ENCODE assay signal across 10 mouse cellular contexts in genomic region chr2:181044001-181044400, GRCm38 (mm10). TPM values are rescaled to one million over a fixed set of nuclear protein-coding genes. Genes with fewer than 3 reads are reported as not detected.
DNase-seq lines count a peak whose midpoint lies in the region; ATAC-seq lines count a peak whose summit lies in the region.
"Had no signal": no experiment of that assay in that cellular context is flagged by ENCODE, and none has a peak within 500 bp of the region (broad histone marks: within the 10 kb centered on the region; RNA-seq: fewer than 3 reads in every experiment).

No protein-coding gene starts in this region.

- DNase-seq in forebrain, embryonic 11.5 days (ENCODE audit: low spot score) = peak; percentile 59
- DNase-seq in retina, embryonic 14.5 days (ENCODE audit: low spot score) = peak; percentile 77
- no peak for DNase-seq in layer of hippocampus, postnatal 10 days (ENCODE audit: low spot score in 2 of 2)
- DNase-seq in left cerebral cortex, postnatal 14 days (ENCODE audit: low spot score in 2 of 2) = no peak

- intact Hi-C loops in left cerebral cortex, postnatal 14 days (cut with DNase I) = no loop called here

- peak overlapping the region; percentile 57; the same call in 1 of the 2 replicates for H3K27ac ChIP-seq in forebrain, embryonic 11.5 days (ENCODE audit: low read depth, low read length)
- H3K27ac ChIP-seq in forebrain, embryonic 16.5 days (ENCODE audit: low read length) = no peak overlapping the region
- H3K27ac ChIP-seq in liver, embryonic 16.5 days (ENCODE audit: low read length) = peak overlapping the region; percentile 26; the same call in 1 of the 2 replicates
- no peak overlapping the region for H3K27ac ChIP-seq in liver, embryonic 12.5 days
- H3K27ac ChIP-seq in hindbrain, embryonic 13.5 days = peak overlapping the region; percentile 81
- H3K27ac ChIP-seq: embryonic facial prominence, embryonic 12.5 days had no signal

- peaks cover 30% of the 10 kb centered on the region for H3K4me1 ChIP-seq in forebrain, embryonic 11.5 days (replicated peaks; ENCODE audit: control insufficient read depth, insufficient read depth, low read length)
- peaks cover 26% of the 10 kb centered on the region for H3K4me1 ChIP-seq in forebrain, embryonic 16.5 days (replicated peaks; ENCODE audit: control insufficient read depth, insufficient read depth, low read length)
- H3K4me1 ChIP-seq in liver, embryonic 16.5 days (ENCODE audit: control insufficient read depth, low read depth, low read length) = no peaks in the 10 kb centered on the region
- no peaks in the 10 kb centered on the region for H3K4me1 ChIP-seq in liver, embryonic 12.5 days
- H3K4me1 ChIP-seq in hindbrain, embryonic 13.5 days (replicated peaks) = peaks cover 57% of the 10 kb centered on the region

- H3K4me2 ChIP-seq in forebrain, embryonic 11.5 days (ENCODE audit: low read depth, low read length, severe bottlenecking) = no peak overlapping the region
- no peak overlapping the region for H3K4me2 ChIP-seq in forebrain, embryonic 16.5 days (ENCODE audit: low read length)
- no peak overlapping the region for H3K4me2 ChIP-seq in liver, embryonic 16.5 days (ENCODE audit: low read depth, low read length)
- H3K4me2 ChIP-seq in liver, embryonic 12.5 days = no peak overlapping the region
- no peak overlapping the region for H3K4me2 ChIP-seq in hindbrain, embryonic 13.5 days
- H3K4me2 ChIP-seq: embryonic facial prominence, embryonic 12.5 days had no signal

- H3K9me3 ChIP-seq in forebrain, embryonic 11.5 days (ENCODE audit: control insufficient read depth, low read length) = no peaks in the 10 kb centered on the region
- H3K9me3 ChIP-seq in forebrain, embryonic 16.5 days (ENCODE audit: control insufficient read depth, low read length) = no peaks in the 10 kb centered on the region
- H3K9me3 ChIP-seq in liver, embryonic 16.5 days (replicated peaks; ENCODE audit: control insufficient read depth, low read length) = no peaks in the 10 kb centered on the region
- no peaks in the 10 kb centered on the region for H3K9me3 ChIP-seq in liver, embryonic 12.5 days (replicated peaks)
- H3K9me3 ChIP-seq in hindbrain, embryonic 13.5 days = no peaks in the 10 kb centered on the region
- H3K9me3 ChIP-seq: embryonic facial prominence, embryonic 12.5 days had no signal

- peak overlapping the region; percentile 27 for H3K9ac ChIP-seq in forebrain, embryonic 11.5 days (ENCODE audit: low read length)
- H3K9ac ChIP-seq in forebrain, embryonic 16.5 days (replicated peaks; ENCODE audit: low read depth, low read length) = no peak overlapping the region
- no peak overlapping the region for H3K9ac ChIP-seq in liver, embryonic 16.5 days (ENCODE audit: low read depth, low read length)
- H3K9ac ChIP-seq in liver, embryonic 12.5 days = no peak overlapping the region
- H3K9ac ChIP-seq in hindbrain, embryonic 13.5 days = no peak overlapping the region
- H3K9ac ChIP-seq: embryonic facial prominence, embryonic 12.5 days had no signal

- peak; percentile 44; the same call in 1 of the 2 replicates for ATAC-seq in forebrain, embryonic 11.5 days (replicated peaks; ENCODE audit: low FRiP score)
- ATAC-seq in forebrain, embryonic 16.5 days = no peak
- no peak for ATAC-seq in liver, embryonic 16.5 days (ENCODE audit: low read depth)
- ATAC-seq in liver, embryonic 12.5 days = no peak
- no peak for ATAC-seq in hindbrain, embryonic 13.5 days (ENCODE audit: low FRiP score)
- ATAC-seq: lung, postnatal 0 days had no signal

- no peak overlapping the region for H3K4me3 ChIP-seq in forebrain, embryonic 11.5 days (ENCODE audit: low read depth, low read length)
- H3K4me3 ChIP-seq in forebrain, embryonic 16.5 days (replicated peaks; ENCODE audit: low read length) = no peak overlapping the region
- H3K4me3 ChIP-seq in liver, embryonic 16.5 days (ENCODE audit: low read depth, low read length) = no peak overlapping the region
- no peak overlapping the region for H3K4me3 ChIP-seq in liver, embryonic 12.5 days
- H3K4me3 ChIP-seq in hindbrain, embryonic 13.5 days = no peak overlapping the region
- H3K4me3 ChIP-seq: embryonic facial prominence, embryonic 12.5 days had no signal

- no peaks in the 10 kb centered on the region for H3K36me3 ChIP-seq in forebrain, embryonic 11.5 days (ENCODE audit: control insufficient read depth, insufficient read depth, low read length)
- no peaks in the 10 kb centered on the region for H3K36me3 ChIP-seq in forebrain, embryonic 16.5 days (ENCODE audit: control insufficient read depth, insufficient read depth)
- H3K36me3 ChIP-seq in liver, embryonic 16.5 days (ENCODE audit: control insufficient read depth, insufficient read depth) = no peaks in the 10 kb centered on the region
- H3K36me3 ChIP-seq in liver, embryonic 12.5 days = no peaks in the 10 kb centered on the region
- H3K36me3 ChIP-seq in hindbrain, embryonic 13.5 days = no peaks in the 10 kb centered on the region
- H3K36me3 ChIP-seq: embryonic facial prominence, embryonic 12.5 days had no signal

- 6% methylated on average over 3 of the region's 3 CpGs for WGBS in forebrain, embryonic 11.5 days
- WGBS in forebrain, embryonic 16.5 days = 8% methylated on average over 3 of the region's 3 CpGs
- 17% methylated on average over 3 of the region's 3 CpGs for WGBS in liver, embryonic 16.5 days (ENCODE audit: insufficient replicate concordance)
- WGBS in liver, embryonic 12.5 days (ENCODE audit: insufficient replicate concordance) = 30% methylated on average over 3 of the region's 3 CpGs
- WGBS in hindbrain, embryonic 13.5 days = 10% methylated on average over 3 of the region's 3 CpGs

- peaks cover 10% of the 10 kb centered on the region for H3K27me3 ChIP-seq in forebrain, embryonic 11.5 days (ENCODE audit: control insufficient read depth, insufficient read depth, low read length)
- H3K27me3 ChIP-seq in forebrain, embryonic 16.5 days (replicated peaks; ENCODE audit: control insufficient read depth, insufficient read depth, low read length) = peaks cover 13% of the 10 kb centered on the region
- peaks cover 26% of the 10 kb centered on the region for H3K27me3 ChIP-seq in liver, embryonic 16.5 days (ENCODE audit: control insufficient read depth, insufficient read depth, low read depth, low read length)
- peaks cover 46% of the 10 kb centered on the region for H3K27me3 ChIP-seq in liver, embryonic 12.5 days (replicated peaks)
- H3K27me3 ChIP-seq in hindbrain, embryonic 13.5 days = peaks cover 18% of the 10 kb centered on the region; the same call in 1 of the 2 replicates

RNA-seq across cellular contexts. Expression of gene Chrna4, which starts 0.7 kb away (rescaled TPM):
- 18.7 and 19.3 TPM in 2 replicates for polyA plus RNA-seq in forebrain, embryonic 11.5 days (2014; fragmentation: Nextera tagmentation; extraction: Ambion mirVana)
- 6.9 and 9.9 TPM in 2 replicates for polyA plus RNA-seq in forebrain, embryonic 16.5 days (2015; fragmentation: Nextera tagmentation; extraction: Ambion mirVana)
- 0.79 and 1.4 TPM in 2 replicates for polyA plus RNA-seq in liver, embryonic 16.5 days (2015; fragmentation: Nextera tagmentation; extraction: Ambion mirVana)
- 0.29 and 0.54 TPM in 2 replicates for polyA plus RNA-seq in liver, embryonic 12.5 days (2016; fragmentation: Nextera tagmentation; extraction: Ambion mirVana)
- 33.6 and 37.0 TPM in 2 replicates for polyA plus RNA-seq in hindbrain, embryonic 13.5 days (2015; fragmentation: Nextera tagmentation; extraction: Ambion mirVana)
- total RNA-seq in layer of hippocampus, postnatal 10 days (2021) = 10 to 100 TPM; 32.4 to 33.7 TPM
- 10 to 100 TPM; 34.3 to 41.3 TPM for total RNA-seq in left cerebral cortex, postnatal 14 days (2021)

RNA-seq across cellular contexts. Expression of gene Col20a1, which starts 57.7 kb away (rescaled TPM):
- polyA plus RNA-seq in forebrain, embryonic 11.5 days (2014; fragmentation: Nextera tagmentation; extraction: Ambion mirVana) = 0.16 and 0.23 TPM in 2 replicates
- 0.13 and 0.15 TPM in 2 replicates for polyA plus RNA-seq in forebrain, embryonic 16.5 days (2015; fragmentation: Nextera tagmentation; extraction: Ambion mirVana)
- polyA plus RNA-seq in liver, embryonic 16.5 days (2015; fragmentation: Nextera tagmentation; extraction: Ambion mirVana) = 0.04 and 0.09 TPM in 2 replicates
- 0.15 and 0.23 TPM in 2 replicates for polyA plus RNA-seq in liver, embryonic 12.5 days (2016; fragmentation: Nextera tagmentation; extraction: Ambion mirVana)
- polyA plus RNA-seq in hindbrain, embryonic 13.5 days (2015; fragmentation: Nextera tagmentation; extraction: Ambion mirVana) = 0.61 and 0.78 TPM in 2 replicates
- total RNA-seq in layer of hippocampus, postnatal 10 days (2021) = 1 to 10 TPM; 1.0 to 1.2 TPM
- 1 to 10 TPM; 1.6 to 2.4 TPM for total RNA-seq in left cerebral cortex, postnatal 14 days (2021)

Comparison
In these comparisons a context has a peak if more than half of its experiments do, and no peak if none do; other contexts are left out.
1. H3K27ac ChIP-seq: peak in forebrain, embryonic 11.5 days (single experiment), liver, embryonic 16.5 days (single experiment) and hindbrain, embryonic 13.5 days (single experiment); none in forebrain, embryonic 16.5 days (single experiment) and liver, embryonic 12.5 days (single experiment).
2. DNase-seq: peak in forebrain, embryonic 11.5 days (single experiment) and retina, embryonic 14.5 days (single experiment); none in layer of hippocampus, postnatal 10 days (0 of 2) and left cerebral cortex, postnatal 14 days (0 of 2).